Mouse (Mus musculus): ENCODE measurements around the gene Clcf1.

The Clcf1 gene

DNA sequence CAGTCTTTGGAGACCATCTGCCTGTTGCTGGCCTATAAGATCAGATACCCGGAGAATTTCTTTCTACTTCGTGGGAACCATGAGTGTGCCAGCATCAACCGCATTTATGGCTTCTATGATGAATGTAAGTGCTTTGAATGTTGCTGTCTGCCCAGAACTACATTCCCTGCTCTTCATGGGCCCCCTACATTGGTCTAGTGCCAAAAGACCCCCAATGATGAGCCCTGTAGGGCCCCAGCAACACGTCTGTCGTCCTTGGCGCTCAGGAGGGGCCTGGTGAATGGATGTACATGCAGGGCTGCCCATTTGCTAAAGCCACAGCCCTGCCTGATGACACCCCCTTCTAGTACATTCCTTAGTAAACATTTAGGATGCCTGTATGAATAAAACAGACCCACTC lies 20.9 kb upstream of the Clcf1 start:
- no peak for DNase-seq (ENCODE audit: low spot score)

DNA sequence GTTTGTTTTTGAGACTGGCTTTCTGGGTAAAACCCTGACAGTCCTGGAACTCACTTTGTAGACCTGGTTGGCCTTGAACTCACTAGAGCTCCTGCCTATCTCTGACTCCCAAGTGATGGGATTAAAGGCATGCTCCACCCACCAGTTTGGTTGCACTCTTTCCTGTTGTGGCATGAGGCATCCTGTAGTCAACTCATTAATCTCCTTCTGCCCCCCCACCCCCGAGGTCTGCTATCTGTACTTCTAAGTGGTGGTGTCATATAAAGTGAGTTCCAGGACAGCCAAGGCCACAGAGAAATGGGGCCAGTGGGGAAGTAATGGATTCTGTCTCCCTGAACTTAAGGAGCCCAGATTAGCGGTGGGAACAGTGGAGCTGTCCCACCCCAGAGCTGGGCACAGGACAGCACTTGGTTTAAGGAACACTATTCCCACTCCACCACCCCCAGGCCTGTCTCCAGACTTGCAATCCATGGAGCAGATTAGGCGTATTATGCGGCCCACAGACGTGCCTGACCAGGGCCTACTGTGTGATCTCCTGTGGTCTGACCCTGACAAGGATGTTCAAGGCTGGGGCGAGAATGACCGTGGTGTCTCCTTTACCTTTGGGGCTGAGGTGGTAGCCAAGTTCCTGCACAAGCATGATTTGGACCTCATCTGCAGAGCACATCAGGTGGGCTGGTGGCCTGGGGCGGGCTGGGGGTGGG lies 19.9 kb upstream of the Clcf1 start:
- no peak for DNase-seq (ENCODE audit: low spot score)

DNA sequence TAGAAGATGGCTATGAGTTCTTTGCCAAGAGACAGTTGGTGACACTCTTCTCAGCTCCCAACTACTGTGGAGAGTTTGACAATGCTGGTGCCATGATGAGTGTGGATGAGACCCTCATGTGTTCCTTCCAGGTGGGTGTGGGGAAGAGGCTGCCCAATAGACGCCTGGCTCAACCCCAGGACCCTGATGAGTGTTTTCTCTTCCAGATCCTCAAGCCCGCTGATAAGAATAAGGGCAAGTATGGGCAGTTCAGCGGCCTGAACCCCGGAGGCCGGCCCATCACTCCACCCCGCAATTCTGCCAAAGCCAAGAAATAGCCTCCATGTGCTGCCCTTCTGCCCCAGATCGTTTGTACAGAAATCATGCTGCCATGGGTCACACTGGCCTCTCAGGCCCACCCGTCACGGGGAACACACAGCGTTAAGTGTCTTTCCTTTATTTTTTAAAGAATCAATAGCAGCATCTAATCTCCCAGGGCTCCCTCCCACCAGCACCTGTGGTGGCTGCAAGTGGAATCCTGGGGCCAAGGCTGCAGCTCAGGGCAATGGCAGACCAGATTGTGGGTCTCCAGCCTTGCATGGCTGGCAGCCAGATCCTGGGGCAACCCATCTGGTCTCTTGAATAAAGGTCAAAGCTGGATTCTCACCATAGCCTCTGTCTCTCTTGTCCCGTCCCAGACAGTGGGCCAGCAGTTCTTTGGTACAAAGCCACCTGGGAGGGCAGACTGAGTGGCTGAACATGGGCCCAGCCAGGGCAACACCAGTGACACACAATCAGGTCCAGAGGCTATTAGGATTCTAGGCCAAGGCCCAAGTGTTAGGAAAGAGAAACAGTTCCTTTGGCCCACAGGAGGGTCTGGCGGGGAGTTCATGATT lies 19.0 kb upstream of the Clcf1 start:
- DNase-seq (ENCODE audit: low spot score), result no peak

GRCm38 (mm10) chr19:4196048-4196447 lies 18.0 kb upstream of the Clcf1 start:
- no peak for DNase-seq (ENCODE audit: low spot score)

DNA sequence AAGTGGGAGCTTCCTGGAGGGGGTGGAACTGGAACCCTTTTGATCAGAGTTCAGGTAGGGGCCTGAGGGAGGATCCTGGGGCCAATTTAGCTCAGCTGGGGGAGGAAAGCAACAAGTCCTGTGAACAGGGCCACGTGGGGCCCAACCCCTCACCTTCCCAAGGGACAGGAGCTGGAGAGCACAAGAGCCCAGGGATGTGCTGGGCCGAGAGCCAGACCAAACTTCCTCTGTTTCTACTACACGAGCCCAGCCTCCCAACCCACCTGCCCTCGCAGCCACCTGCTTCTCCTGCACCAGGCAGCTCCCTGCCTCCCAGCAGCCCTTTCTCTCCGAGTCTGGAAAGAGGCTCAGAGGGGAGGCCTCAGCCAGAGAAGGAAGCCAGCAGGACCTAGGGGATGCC lies 17.5 kb upstream of the Clcf1 start:
- no peak for DNase-seq (ENCODE audit: low spot score)

DNA sequence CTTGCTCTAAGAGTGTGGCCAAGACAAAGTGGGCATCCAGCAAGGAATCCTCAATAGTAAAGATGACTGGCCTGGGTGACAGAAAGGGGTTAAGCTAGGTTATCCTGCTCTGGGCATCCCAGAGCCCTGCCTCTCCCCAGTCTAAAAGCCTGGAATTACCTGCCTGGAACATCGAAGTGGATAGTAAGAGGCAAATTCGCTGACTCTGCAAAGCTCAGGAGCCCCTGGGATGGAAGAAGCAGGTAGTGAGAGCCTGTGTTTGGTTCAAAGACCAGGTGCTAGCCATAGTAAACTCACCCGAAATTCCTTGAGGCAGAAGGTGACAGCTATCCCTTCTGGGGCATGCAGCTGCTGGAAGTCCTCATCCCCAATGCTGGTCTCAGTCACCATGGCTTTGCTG lies 16.9 kb upstream of the Clcf1 start:
- no peak for DNase-seq (ENCODE audit: low spot score)

DNA sequence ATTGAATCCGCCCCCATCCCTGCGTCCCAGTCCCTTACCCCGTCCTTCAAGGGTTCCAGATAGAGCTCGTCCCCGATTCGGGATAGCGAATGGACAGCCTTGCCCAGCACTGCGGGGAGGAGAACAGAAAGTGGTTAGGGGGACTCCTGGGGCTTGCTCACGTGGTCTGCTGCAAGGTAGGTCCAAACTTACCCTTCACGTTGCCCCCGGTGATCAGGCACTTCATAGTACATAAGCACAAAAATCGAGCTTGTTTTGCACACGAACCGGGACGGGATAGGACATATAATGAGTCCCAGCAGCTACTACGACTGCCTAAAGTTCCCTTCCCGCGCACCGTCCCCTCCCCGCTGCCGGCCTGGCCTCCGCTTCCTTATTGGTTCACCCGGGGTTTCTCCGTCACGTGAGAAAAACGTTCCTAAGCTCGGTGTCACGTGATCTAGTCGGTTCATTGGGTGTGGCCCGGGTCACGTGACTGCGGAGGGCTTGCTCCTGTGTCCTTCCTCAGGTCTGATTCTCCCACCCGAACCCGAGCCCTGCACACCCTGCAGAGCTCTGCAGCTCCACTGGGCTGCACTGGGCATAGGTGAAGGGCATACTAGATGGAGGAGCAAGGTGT lies 12.6 kb upstream of the Clcf1 start, which contains the start of gene Rad9a:
TSS of gene Rad9a (minus strand) at position 372 of the 619 bp plus-strand sequence.
- DNase-seq (ENCODE audit: low spot score), result peak; percentile 92

- no peak for DNase-seq (ENCODE audit: low spot score)
Observed at GRCm38 (mm10) chr19:4202149-4202548, 11.9 kb upstream of the Clcf1 start.

GRCm38 (mm10) chr19:4203148-4203547 lies 10.9 kb upstream of the Clcf1 start:
- DNase-seq (ENCODE audit: low spot score), result no peak

- DNase-seq (ENCODE audit: low spot score), result no peak
Observed at GRCm38 (mm10) chr19:4203604-4204326, 10.3 kb upstream of the Clcf1 start.

- DNase-seq (ENCODE audit: low spot score), result no peak
Observed at GRCm38 (mm10) chr19:4204889-4205288, 9.1 kb upstream of the Clcf1 start.

DNA sequence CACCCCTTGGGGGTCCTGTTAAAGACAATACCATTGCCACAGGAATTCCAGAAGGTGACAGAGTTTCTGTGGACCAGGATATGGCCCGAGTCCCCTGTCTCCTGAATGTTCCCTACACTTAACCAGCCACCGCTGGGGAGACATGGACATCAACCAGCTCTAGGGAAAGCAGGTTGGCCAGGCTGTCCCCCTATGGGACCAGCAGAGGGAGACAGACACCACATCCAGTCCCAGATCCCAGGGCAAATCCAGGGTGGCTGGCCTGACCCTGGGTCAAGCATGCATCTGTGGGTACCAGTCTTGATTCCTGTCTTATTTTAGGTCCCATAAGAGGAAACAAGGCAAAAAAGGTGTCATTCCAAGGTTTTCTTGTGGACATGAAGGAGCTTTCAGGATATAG lies 7.1 kb upstream of the Clcf1 start:
- DNase-seq (ENCODE audit: low spot score), result peak; percentile 64

GRCm38 (mm10) chr19:4208563-4208962 lies 5.5 kb upstream of the Clcf1 start:
- no peak for DNase-seq (ENCODE audit: low spot score)

- DNase-seq (ENCODE audit: low spot score), result no peak
Observed at GRCm38 (mm10) chr19:4211891-4212588, 2.0 kb upstream of the Clcf1 start.

- DNase-seq (ENCODE audit: low spot score), result no peak
Observed at GRCm38 (mm10) chr19:4213524-4213974, 489 bp upstream of the Clcf1 start.

DNA sequence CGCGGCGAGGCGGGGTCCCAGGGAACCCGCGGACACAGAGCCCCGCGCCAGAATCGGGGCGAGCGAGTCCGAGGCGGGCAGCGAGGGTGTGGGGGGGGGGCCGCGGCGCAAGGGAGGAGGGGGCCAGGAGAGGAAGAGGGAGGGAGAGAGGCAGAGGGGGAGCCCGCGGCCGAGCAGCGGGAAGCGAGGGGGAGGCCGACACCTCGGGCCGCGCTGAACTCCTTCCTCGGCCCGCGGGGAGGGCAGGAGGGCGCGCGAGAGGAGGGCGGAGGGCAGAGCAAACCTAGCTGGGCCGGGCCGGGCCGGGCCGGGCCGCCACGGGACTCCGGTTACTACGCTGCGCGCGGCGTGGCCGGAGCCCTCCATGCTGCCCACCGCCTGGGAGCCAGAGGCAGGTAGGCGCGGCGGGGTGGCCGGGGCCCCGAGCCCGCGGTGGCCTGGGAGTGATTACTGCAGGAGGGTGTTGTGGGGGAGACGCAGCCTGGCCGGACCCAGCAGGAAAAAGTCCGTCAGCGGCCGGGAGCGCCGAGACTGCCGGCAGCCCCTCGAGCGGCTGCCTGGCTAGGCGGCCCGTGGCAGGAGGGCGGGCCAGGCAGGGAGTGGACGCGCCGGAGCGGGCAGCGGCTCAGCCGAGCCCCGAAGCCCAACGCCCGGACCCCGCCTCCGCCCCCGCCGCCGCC lies 873 bp downstream of the Clcf1 start:
- no peak for DNase-seq (ENCODE audit: low spot score)

DNA sequence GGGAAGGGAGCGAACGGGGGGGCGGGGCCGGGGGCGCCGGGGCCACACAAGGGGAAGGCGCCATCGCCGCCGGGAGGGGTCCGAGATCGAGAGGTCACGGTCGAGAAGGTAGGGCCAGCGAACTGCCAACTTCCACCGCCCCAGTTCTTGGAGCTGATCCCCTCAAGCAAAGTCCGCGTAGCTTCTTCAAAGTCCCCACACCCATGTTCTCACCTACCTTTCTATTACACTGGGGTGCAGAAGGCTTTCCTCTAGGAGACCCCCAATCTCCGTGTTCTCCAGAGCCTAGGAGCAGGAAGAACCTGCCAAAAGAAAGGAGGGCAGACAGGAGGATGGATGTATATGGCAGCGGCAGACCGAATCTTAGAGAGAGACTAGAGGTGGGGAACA lies 1.4 kb downstream of the Clcf1 start:
- DNase-seq (ENCODE audit: low spot score), result no peak

DNA sequence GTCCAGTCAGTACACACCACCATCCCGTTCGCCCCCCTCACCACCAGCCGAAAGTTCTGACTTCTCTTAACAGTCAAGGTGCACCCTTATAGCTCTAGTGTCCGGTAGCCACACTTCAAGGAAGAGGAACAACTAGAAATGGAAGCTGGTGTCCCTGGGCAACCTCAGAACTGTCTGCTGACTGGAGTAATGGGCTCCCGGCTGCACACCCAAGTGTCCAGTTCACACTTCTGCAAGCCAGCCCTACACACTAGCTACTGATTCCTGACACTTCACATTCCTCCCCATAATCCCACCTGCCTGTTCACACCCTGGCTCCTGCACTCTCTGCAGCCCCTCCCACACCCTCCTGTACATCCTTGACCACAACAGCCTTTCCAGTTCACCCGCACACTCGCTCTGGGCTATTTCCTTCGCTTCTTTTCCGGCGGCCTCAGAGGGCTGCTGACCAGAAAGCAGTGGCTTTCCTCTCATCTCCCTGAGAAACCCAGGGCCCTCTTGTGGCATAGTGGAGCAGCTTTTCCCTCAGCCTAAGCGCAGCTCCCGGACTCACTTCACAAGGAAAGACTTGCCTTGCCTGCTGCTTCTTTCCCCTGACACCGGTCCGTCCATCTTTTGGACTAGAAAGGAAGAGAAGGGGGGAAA lies 2.1 kb downstream of the Clcf1 start:
- DNase-seq (ENCODE audit: low spot score), result no peak

DNA sequence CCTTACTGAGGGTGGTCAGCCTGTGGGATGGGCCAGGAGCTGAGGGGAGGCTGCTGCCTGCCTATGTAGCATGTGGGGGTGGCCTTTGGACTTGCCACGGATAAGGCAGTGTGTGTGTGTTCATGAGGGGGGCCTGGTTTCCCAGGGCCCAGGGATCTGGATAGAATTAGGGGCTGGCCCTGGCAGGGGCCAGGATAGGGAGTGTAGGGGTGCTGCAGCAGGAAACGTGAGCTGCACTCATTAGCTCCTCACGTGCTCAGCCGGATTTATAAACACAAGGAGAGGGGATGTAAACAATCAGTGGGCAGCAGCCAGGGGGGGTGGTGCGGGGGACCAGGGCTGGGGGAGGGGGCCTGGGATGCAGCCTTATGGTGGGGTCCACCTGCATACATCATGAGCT lies 3.1 kb downstream of the Clcf1 start:
- no peak for DNase-seq (ENCODE audit: low spot score)

DNA sequence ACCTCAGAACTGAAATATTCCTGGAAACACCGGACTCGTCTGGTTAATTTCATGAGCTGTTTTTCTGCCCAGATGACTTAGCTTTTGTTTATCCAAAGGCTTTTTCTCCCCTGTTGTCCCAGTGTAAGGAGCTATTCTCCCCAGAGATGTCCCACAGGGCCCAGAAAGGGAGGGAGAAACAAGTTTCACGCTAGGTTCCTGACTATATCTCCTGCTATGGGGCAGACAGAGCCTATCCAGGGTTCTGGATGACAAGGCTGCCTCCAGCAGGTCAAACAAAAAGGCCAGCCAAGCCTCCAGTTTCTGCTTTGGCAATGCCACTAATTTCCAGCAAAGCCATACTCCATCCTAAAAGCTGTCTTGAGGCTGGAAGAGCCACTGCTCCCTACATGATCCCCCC lies 3.8 kb downstream of the Clcf1 start:
- no peak for DNase-seq (ENCODE audit: low spot score)

DNA sequence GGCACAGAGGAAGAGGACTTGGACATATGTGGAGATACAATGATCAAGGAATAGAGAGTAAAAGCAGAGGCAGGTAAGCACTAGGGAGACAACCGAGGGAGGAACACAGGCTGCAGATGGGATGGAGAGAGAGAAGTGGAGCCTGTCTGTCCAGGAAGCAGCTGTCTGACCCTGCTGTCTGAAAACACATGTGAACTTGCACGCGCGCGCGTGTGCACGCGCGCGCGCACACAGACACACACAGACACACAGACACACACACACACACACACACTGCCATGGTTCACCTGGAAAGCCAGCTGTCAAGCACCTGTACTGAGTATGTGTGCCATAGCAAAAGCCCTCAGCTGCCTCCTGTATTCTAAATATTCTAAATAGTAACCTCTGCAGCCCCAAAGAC lies 4.3 kb downstream of the Clcf1 start:
- DNase-seq (ENCODE audit: low spot score), result no peak

Data from urinary bladder, postnatal 25 days (tissue).